Mouse (Mus musculus) erythroblast, embryonic 14.5 days (primary cell): ENCODE measurements at regions not wholly inside any gene's neighbourhood (a gene's known extent, or its start where the extent isn't known, plus 50 kb on each side); places are given as distances from the start of the nearest gene placed in this dataset.

Experiments used
- H3K27me3 ChIP-seq: 2 replicates; pipeline ENCODE4 v1.6.1; 2012; ENCODE audit warnings: inconsistent platforms; ENCODE audit not compliant: control insufficient read depth
- H3K36me3 ChIP-seq: 2 replicates; pipeline ENCODE4 v1.6.1; 2012; ENCODE audit warnings: mild to moderate bottlenecking, inconsistent platforms; ENCODE audit not compliant: control insufficient read depth
- H3K4me1 ChIP-seq: 2 replicates; pipeline ENCODE4 v1.6.1; 2012; ENCODE audit warnings: inconsistent platforms; ENCODE audit not compliant: control insufficient read depth
- H3K4me3 ChIP-seq: replicated peaks from 2 replicates; pipeline ENCODE3; 2012; ENCODE audit warnings: moderate library complexity, mild to moderate bottlenecking, inconsistent platforms
- H3K9me3 ChIP-seq: 2 replicates; pipeline ENCODE4 v1.6.1; 2012; ENCODE audit warnings: low read length, inconsistent platforms, mixed read lengths; ENCODE audit not compliant: control insufficient read depth
- GATA1 ChIP-seq: IDR thresholded peaks from 2 replicates; pipeline ENCODE4 v1.6.1; 2012; ENCODE audit warnings: low read length, inconsistent platforms, mixed read lengths
- TAL1 ChIP-seq: IDR thresholded peaks from 3 replicates; pipeline ENCODE4 v1.6.1; 2012; ENCODE audit warnings: low read length, inconsistent platforms, mixed read lengths

GRCm38 (mm10) chr1:179906115-179906514 is 54.2 kb upstream of the Cdc42bpa start:
- H3K4me1 ChIP-seq = no peaks in the 10 kb centered on the region
- H3K9me3 ChIP-seq = peaks cover 15% of the 10 kb centered on the region
- TF ChIP-seq TAL1 (no peak), GATA1 (no peak)
- H3K36me3 ChIP-seq = no peaks in the 10 kb centered on the region
- no peak overlapping the region for H3K4me3 ChIP-seq
- no peaks in the 10 kb centered on the region for H3K27me3 ChIP-seq

- TF ChIP-seq TAL1 = no peak
- no peak for TF ChIP-seq GATA1
- H3K9me3 ChIP-seq = peaks cover 2% of the 10 kb centered on the region; the same call in 1 of the 2 replicates
- no peak overlapping the region for H3K4me3 ChIP-seq
- H3K27me3 ChIP-seq = no peaks in the 10 kb centered on the region
- no peaks in the 10 kb centered on the region for H3K4me1 ChIP-seq
- no peaks in the 10 kb centered on the region for H3K36me3 ChIP-seq
Observed at GRCm38 (mm10) chr1:179892711-179893110, 67.6 kb upstream of the Cdc42bpa start.

GRCm38 (mm10) chr1:179887921-179888320 is 72.4 kb upstream of the Cdc42bpa start:
- no peak for TF ChIP-seq TAL1
- TF ChIP-seq GATA1 = no peak
- no peaks in the 10 kb centered on the region for H3K36me3 ChIP-seq
- H3K9me3 ChIP-seq = no peaks in the 10 kb centered on the region
- no peak overlapping the region for H3K4me3 ChIP-seq
- no peaks in the 10 kb centered on the region for H3K4me1 ChIP-seq
- H3K27me3 ChIP-seq = no peaks in the 10 kb centered on the region

- Histone ChIP-seq H3K4me1 (no peaks in the 10 kb centered on the region), H3K27me3 (no peaks in the 10 kb centered on the region), H3K36me3 (no peaks in the 10 kb centered on the region), H3K9me3 (no peaks in the 10 kb centered on the region), H3K4me3 (no peak overlapping the region)
- no peak for TF ChIP-seq TAL1
- TF ChIP-seq GATA1 = no peak
Observed at GRCm38 (mm10) chr1:179881222-179881621, 77.7 kb upstream of the Ahctf1 start.

- no peaks in the 10 kb centered on the region for H3K4me1 ChIP-seq
- no peaks in the 10 kb centered on the region for H3K36me3 ChIP-seq
- no peak for TF ChIP-seq GATA1
- no peak for TF ChIP-seq TAL1
- no peaks in the 10 kb centered on the region for H3K9me3 ChIP-seq
- no peak overlapping the region for H3K4me3 ChIP-seq
- H3K27me3 ChIP-seq = no peaks in the 10 kb centered on the region
Observed at GRCm38 (mm10) chr1:179877893-179878292, 74.4 kb upstream of the Ahctf1 start.

- H3K4me3 ChIP-seq = no peak overlapping the region
- TF ChIP-seq GATA1 (no peak), TAL1 (no peak)
- no peaks in the 10 kb centered on the region for H3K4me1 ChIP-seq
- no peaks in the 10 kb centered on the region for H3K9me3 ChIP-seq
- no peaks in the 10 kb centered on the region for H3K27me3 ChIP-seq
- H3K36me3 ChIP-seq = no peaks in the 10 kb centered on the region
Observed at GRCm38 (mm10) chr1:179873772-179874555, 70.5 kb upstream of the Ahctf1 start.

GRCm38 (mm10) chr1:179871961-179872360 is 68.5 kb upstream of the Ahctf1 start:
- Histone ChIP-seq H3K4me1 (peaks cover 3% of the 10 kb centered on the region), H3K4me3 (no peak overlapping the region), H3K27me3 (no peaks in the 10 kb centered on the region), H3K36me3 (no peaks in the 10 kb centered on the region), H3K9me3 (no peaks in the 10 kb centered on the region)
- no peak for TF ChIP-seq TAL1
- TF ChIP-seq GATA1 = no peak

GRCm38 (mm10) chr1:179868656-179869055 is 65.2 kb upstream of the Ahctf1 start:
- no peaks in the 10 kb centered on the region for H3K27me3 ChIP-seq
- H3K4me1 ChIP-seq = peaks cover 22% of the 10 kb centered on the region
- no peaks in the 10 kb centered on the region for H3K9me3 ChIP-seq
- no peak for TF ChIP-seq TAL1
- no peaks in the 10 kb centered on the region for H3K36me3 ChIP-seq
- H3K4me3 ChIP-seq = no peak overlapping the region

GRCm38 (mm10) chr1:179867493-179867892 is 64.0 kb upstream of the Ahctf1 start:
- no peaks in the 10 kb centered on the region for H3K9me3 ChIP-seq
- H3K4me3 ChIP-seq = no peak overlapping the region
- peaks cover 29% of the 10 kb centered on the region for H3K4me1 ChIP-seq
- no peaks in the 10 kb centered on the region for H3K36me3 ChIP-seq
- no peak for TF ChIP-seq GATA1
- TF ChIP-seq TAL1 = no peak
- H3K27me3 ChIP-seq = no peaks in the 10 kb centered on the region
